Mouse (Mus musculus) cerebellum, postnatal 25 days (tissue): ENCODE measurements around the gene Zcchc2.

Experiments
- DNase-seq, 2 experiments: peaks; one replicate each; pipeline ENCODE4 v3.0.0; 2021; ENCODE audit warnings: mixed read lengths in 2 of 2

Gene Zcchc2

DNA sequence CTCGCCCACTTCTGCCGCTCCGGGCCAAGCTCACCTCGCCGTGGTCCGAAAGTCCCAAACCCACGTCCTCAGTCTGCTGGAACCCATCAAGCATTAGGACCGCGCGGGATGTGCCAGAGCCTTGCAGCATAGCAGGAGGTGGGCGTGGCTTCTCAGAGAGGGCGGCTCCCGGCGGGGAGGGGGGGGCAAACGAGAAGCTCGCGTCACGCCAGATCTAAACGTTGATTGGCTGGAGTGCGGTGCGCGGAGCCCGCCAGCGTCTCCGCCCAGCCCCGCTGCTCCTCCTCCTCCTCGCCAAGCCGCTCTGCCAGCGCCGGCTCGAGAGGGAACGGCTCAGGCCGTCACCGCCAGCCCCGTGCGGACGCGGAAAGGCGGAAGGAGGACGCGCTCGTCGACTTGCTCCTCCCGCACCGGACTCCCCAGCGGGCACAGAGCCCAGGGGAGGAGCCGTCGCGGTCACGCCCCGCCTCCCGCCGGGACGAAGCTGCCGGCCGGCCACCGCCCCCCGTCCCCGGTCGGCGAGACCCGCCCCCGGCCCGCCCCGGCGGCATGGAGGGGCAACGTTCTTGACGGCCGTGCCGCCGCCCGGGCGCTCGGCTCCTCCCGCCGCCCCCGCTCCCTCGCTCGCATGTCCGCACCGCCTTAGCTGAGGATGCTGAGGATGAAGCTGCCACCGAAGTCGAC is at the start of gene Zcchc2:
Gene Zcchc2 (plus strand): TSS at position 269 of the 684 bp plus-strand sequence.
- peak; percentile 99 to 100 for DNase-seq

DNA sequence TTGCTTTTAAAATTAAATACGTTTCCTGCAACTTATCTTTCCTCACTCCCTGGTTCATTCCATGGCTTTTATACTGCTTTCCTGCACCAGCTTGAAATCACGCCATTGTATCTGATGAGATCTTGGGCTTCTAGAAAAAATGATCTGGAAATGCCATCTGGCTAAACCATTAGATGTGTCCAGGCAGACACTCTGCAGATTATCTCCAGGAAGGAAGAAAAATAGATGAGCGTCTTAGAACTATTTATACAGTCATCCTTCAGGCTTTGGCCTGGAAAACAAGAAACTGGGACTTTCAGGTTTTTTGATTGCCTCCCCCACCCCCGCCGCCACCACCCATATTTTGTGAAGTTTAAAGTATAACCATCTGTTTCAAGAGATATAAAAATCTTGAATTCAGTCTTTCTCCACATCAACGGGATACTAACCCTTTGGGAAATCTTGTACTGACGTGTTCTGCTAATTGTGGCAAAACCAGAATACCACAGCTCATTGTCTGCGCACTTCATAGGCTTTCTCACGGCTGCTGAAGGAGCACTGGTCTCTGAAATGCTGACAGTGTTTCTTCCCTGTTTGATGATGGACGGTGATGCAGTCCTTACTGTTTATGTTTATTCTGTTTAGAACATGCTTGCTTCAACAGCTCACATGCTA is 45.2 kb upstream of the Zcchc2 start:
- DNase-seq, result no peak

DNA sequence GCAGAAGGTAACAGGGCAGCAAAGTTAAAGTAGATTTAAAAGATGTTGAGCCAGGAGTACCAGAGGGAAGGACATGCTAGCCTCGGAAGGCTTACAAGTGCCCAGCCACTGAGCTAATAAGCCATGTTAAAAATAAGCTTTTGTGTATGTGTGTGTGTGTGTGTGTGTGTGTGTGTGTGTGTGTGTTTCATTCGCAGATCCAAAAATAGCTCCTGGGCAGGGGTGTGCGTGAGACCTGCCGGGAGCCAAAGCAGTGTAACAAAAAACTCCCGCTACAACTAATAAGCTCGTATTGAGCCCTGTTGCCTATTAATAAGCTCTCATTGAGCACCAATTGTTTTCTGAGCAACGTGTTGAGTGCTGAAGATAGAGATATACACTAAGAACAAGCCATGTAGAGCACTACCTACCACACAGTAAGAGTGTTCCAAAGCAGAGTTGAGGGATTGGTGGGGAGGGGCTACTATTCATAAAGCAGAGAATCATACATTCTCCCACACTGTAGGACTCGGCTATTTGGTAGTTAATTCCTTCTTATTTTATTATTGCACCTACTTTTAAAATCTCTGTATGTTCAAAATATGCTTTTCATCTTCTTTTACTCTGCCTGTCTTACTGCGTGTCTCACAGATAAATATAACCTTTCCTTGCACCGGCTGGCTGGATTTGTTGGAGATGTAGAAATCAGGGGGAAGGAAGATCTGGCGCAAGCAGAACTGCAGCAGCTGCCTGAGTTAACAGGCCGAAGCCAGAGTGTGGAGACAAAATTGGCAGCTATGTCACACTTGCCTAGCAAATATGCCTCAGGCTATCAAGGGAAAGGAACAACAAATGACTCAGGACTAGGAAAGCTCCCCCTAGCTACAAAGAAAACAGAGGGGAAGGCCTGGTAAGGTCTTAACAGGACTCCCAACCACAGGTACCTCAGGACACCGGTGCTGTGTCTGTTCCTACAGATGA is 43.3 kb upstream of the Zcchc2 start:
- DNase-seq, result peak; percentile 19 to 45

DNA sequence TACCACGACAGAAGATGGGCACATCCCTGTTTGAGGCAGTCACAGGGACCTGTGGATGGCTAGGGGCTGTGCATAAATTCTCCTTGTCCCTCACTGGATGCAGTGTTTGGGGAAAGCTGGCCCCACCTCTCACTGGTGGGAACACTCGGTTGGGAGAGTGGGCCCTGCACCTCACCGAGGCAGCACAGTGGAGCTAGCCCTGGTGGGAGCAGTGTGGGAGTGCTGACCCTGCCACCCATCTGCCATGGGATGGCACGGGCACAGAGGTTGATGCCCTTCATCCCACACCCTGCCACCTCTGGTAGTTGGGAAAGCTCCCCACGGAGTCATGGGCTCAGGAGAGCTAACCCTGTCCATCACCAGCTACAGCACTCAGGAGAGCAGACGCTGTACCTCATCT is 41.9 kb upstream of the Zcchc2 start:
- peak in 1 of 2 experiments; percentile 5 for DNase-seq

DNA sequence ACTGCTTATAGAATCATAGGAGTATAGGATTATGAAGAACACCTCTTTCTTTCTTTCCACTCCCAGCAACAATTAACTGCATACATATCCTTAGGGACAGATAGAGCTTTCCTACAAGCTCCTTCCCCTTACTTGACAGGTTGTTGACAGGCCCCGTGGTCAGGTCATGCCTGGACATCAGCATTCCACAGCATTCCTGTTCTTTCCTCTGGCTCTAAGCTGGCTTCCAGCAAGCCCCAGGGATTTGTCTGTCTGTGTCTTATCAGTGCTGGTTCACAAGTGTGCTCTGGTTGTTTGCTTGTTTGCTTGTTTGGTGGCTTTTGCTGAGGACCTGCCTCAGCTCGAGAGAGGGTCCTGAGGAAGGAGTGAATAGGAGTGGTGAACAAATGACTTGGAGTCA is 36.6 kb upstream of the Zcchc2 start:
- DNase-seq, result no peak

DNA sequence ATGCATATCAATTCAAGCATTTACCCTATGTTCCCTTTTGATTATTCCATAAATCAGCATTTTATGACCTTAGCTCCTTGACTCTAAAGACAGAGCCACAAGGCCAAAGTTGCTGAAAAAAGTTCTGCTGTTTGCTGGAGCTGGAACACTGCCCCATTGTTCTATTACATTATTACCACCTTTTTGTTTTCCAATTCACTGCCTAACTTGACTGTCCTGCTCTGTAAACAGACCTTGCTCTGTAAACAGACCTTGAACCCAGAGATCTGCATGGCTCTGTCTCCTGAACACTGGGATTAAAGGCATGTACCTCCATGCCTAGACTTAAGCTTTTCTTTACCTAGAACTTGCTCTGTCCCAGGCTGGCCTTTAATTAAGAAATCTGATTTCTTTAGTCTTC is 36.2 kb upstream of the Zcchc2 start:
- DNase-seq, result no peak

DNA sequence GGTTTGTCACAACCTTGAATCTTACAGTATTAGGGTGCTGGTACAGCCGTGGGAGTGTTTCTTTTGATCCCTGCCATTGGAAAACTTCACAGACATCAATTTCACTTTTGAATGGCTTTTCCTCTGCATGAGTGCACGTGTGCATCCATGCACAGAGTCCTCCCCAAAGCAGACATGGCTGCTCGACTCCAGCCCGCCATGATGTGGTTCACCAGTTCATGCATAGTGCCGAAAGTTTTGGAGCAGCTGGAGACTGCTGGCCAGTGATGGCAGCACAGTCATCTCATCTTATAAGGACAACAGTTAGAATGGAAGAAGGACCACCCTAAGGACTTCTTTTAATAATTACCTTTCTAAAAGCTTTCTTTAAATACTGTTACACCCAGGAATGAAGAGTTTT is 34.1 kb upstream of the Zcchc2 start:
- no peak for DNase-seq

DNA sequence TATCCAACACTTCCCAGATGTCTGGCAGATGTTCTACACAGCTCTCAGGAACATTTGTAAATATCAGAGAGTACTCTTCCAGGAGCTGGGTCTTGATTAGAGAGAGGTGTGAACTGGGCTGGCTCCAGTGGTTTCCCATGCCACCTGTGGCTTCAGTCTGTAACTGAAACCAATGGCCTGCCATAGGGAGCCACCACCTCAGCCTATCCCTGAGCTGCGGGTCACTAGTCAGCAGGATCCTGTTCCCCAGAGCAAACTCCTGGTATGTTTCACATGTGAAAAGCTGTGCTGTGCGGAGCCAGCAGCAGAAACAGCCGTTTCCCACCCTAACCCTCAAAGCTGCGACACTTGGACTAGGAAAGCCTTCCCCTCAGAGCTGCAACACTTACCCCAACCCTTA is 28.7 kb upstream of the Zcchc2 start:
- DNase-seq, result no peak

DNA sequence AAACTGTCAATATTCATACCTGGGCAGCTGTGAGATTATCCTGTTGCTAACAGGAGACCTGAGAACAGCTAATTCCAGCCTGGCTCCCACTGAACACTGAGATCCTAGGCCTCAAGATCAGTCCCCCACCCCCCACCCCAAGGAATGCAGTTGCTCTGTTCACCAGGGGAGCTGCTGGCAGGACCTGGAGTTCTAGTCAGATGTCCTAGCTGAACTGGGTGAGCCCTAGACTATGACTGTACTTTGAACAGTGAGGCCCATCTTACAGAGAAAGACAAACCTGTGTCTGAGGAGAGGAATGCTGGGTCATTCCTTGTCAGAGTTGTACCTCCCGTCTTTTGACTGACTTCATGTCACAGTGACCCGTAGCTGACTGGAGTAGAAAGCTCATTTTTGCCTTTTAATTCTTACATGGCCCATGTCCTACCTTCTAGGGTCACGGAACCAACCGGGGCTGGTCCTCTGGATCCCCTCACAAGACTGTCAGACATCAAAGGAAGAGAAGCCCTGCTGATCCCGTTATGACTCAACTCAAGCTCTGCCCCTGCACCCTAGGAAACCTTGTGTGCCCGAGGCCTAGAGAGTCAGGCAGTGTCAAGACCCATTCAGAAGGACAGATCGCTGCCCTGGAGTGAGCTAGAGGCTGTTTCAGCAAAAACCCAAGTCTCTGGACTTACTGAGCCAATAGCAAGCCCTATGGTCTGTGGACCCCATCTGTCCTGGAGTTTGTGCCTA is 28.0 kb upstream of the Zcchc2 start:
- DNase-seq, result no peak

DNA sequence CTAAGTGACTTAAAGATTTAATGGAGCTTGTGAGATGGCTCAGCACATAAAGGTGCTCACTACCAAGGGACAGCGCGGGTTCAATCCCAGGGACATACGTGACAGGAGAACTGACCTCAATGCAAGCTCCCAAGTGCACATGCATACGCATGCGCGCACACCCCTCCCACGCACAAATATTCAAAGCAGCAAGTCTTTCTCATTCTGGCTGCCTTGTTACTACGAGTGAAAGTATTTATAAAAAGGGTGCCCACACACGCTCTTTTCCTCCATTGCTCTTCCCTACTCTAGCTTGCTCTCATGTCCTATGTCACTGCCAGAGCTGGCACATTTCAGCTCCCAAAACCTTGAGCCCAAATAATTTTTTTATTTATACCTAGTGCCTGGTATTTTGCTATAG is 27.4 kb upstream of the Zcchc2 start:
- no peak for DNase-seq

DNA sequence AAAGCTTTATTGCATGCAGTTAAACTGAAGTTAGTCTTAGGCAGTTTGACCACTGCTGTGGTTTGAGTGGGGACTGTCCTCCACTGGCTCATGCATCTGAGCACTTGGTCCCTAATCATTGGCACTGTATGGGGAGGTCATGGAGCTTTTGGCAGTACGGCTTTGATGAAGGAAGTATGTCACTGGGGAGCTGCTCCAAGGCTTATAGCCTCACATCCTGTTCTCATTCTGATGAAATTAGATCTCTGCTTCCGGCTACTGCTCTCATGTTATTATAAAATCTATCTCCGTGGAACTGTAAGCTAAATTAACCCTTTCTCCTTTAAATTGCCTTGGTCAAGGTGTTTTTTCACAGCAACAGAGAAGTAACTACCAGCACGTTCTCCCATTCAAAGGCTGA is 25.7 kb upstream of the Zcchc2 start:
- DNase-seq, result no peak

DNA sequence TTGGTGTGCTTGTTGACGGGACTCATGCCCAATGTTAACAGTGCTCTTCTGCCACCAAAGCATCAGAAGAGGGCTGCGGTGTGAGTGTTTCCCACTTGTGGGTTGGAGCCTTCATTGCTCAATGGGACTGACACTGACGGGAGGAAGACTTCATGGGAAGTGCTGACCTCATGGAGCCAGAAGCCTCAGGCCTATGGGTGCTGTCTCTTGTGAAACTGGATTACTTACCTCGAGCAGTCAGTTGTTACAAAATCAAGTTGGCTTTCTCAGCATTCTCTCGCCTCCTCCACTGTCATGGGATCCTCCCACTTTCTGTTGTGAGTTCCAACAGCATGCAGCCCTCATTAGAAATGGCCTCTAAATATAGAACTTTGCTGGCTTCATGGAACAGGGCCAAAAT is 25.0 kb upstream of the Zcchc2 start:
- DNase-seq, result no peak

DNA sequence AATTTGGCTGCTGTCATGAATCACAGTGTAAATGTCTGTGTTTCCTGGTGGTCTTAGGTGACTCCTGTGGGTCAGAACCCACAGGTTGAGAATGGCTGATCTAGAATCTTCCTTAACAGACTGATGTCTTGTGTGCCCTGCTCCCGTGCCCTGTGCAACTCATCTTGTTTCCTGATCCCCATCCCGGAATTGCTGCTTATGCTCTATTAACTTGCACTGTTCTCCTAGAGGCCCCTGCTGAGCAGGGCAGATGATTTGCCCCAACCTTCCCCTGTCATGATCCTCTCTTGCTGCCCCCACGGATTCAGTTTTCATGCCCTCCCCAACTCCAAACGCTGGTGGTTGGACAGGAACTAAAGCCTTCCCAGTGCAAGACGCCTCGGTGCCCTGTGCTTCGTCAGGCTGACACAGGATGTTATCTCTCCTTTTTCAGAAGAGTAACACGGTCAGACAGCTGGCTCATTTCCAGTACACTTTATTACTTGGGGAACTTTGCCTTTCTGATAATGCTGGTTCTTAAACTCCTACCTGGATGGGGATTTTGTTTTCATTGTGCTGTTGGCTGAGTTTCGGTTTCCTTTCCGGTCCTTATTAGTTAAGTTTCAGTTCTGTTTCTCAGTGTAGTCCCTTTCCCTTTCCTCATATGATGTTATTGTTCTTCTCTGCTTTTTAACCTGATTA is 18.6 kb upstream of the Zcchc2 start:
- DNase-seq, result no peak

DNA sequence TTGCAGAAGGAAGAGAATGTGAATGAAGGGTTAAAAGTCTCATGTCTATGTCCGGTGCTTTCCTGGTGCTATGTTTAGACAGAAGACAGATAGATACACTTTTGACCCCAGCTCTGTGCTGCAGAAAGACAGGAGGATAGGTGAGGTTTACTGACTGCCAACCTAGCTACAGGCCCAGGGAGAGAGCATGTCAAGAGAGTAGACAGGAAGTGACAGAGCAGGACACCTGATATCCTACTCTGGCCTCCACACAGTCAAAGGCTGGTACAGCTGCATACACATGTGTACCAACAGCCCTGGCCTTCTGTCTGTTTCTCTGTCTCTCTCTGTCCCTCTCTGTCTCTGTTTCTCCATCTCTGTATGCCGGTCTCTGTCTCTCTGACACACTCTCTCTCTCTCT is 16.2 kb upstream of the Zcchc2 start:
- no peak for DNase-seq

DNA sequence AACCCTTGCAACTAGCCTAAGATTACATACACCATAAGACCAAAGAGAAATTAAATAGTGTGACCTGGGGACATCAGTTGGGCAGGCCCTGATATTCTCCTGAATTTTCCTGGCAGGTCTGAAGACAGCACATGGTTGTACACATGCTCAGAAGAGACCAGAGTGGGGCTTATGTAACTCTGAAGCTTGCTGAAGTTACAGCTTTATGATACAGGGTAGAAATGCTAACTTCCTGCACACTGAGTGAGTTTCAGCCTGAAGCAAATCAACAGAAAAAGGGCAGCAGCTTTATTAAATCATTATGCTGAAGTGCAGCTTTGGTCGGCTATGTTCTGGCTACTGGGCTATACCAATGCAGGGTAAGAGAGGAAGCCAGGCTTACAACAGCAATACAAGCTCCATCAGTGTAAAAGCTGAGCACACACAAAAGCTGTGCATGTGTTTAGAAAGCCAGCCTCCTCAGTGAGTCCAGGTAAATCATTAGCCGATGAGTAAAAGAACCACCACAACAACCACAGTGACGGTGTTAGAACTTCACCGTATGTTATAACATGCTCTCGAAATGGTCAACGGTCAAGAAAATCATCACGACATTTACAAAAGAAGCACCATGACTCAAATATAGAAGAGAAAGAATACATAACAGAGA is 12.6 kb upstream of the Zcchc2 start:
- no peak for DNase-seq

DNA sequence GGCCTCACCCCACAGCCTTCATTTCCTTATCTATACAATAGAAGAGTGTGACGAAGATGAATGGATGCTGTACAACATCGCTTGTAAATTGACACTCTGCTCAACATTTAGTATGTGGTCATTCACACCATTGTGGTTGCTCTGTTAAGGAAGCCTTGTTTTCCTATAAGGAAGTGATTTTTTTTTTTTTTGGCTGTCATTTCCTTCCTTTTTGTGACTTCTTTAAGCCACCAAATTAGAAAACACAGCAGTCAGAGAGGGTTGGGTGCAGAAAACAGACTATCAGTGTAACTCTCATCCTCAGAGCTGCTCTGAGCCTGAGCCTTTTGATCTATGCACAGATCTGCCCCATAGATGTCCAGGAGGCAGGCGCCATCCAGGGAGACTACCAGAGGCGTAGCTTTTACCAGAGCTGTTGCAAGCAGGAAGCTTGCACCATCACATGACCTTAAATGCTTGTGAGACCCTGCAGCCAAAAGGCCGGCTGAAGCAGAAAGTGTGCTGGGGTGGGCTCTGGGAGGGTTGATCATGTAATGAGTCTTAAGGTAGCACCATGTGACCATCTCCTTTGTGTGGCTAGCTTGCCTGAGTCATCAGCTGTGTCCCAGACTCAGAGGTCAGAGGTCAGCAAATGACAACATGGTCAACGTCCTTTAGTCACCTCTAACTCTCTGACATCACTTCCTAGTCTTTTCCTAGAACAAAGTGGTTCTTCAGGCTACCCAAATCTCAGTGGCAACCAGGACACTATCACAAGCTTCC is 9.2 kb upstream of the Zcchc2 start:
- DNase-seq, result no peak

DNA sequence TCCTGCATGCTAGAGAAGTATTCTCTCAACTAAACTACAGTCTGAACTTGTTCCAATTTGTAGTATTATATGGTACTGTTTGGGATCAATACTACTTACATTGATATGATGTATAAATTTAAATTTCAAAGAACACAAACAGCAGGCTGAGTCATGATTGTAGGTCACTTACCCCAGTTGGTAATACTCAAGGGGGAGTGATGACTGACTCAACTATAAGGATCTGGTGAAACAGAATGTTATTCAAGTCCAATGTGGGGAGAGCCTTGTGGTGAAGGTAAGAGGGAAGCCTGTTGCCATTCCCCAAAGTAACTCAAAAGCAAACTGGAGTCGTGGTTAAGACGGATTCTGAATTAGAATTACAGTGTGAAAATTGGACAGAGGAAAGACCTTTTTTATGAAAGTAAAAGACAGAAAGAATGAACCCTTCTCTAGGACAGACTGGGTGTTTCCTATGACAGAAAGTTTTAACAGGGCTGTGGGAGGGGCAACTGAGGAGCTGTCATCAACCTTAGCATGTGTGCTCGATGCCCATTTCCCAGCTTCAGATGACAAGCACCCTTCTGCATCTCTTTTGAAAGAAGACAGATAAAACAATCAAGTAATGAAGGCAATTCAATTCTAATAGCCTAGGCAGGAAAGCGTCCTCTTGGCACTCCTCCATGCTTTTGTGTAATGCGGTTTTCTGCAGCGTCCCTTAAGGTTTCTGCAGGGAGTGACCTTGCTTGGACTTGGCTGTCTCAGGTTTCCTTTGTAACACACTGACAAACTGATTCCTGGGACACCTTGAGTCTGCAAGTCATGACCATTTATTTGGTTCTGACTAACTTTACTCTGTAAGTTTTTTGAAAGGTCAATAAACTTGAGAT is 7.5 kb upstream of the Zcchc2 start:
- DNase-seq, result no peak

DNA sequence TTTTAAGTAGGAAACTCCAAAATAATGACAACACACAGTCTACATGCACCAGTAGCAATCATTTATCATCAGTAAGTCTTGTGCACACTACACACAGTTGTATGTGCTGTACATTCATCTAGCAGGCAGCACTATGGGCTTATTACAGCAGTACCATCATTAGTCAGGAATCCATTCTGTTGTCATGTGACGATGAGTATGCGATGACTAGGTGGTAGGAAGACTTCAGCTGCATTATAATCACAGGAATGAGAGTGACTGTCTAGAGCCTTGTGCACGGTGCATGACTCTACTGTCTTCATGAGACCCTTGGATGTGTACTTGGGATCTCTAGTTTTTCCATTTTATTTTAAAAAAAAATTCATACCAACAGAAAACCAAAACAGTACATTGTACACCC is 6.0 kb upstream of the Zcchc2 start:
- DNase-seq, result no peak

DNA sequence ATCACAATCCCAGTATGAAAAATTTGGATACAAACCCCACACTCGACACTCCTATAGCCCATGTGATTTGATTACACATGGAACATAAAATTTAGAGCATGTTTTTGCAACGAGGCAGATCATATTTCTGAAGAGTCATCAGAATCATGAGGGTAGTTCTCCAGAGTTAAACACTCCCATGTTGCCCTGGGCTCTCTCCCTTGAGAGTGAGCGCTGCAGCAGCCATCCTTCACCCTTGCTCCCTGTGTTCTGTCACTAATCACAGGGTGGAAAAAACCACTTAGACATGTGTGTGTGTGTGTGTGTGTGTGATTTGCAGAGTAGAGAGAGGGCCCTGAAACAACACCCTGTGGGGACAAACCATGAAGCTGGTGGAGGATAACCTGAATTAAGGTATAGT is 2.0 kb upstream of the Zcchc2 start:
- no peak for DNase-seq
